Mouse (Mus musculus) kidney, embryonic 15.5 days (tissue): ENCODE measurements around the gene Vmn1r173. TPM values are rescaled to one million over a fixed set of nuclear protein-coding genes. Genes with fewer than 3 reads are reported as not detected.
"Not testable (repeated sequence)": the region's sequence is repeated elsewhere in the genome, so short reads cannot be mapped to it uniquely, and the experiment has no call there.

Source experiments
- ATAC-seq: fragments of 200-750 bp; cut with Nextera tagmentation; replicated peaks from 2 replicates; pipeline ENCODE4 v1.8.0; 2017; ENCODE audit warnings: moderate TSS enrichment; ENCODE audit not compliant: low FRiP score
- H3K27ac ChIP-seq: fragments of 300-500 bp; sonication (generic); 2 replicates; pipeline ENCODE4 v1.5.1; 2015; ENCODE audit warnings: mild to moderate bottlenecking, inconsistent platforms
- H3K27me3 ChIP-seq: fragments of 300-500 bp; sonication (generic); 2 replicates; pipeline ENCODE4 v1.6.1; 2015; ENCODE audit warnings: inconsistent platforms
- H3K36me3 ChIP-seq: fragments of 300-500 bp; sonication (generic); 2 replicates; pipeline ENCODE4 v1.6.1; 2015; ENCODE audit warnings: inconsistent platforms
- H3K4me1 ChIP-seq: fragments of 300-500 bp; sonication (generic); 2 replicates; pipeline ENCODE4 v1.6.1; 2015; ENCODE audit warnings: inconsistent platforms
- H3K4me2 ChIP-seq: fragments of 300-500 bp; sonication (generic); 2 replicates; pipeline ENCODE4 v1.6.1; 2015; ENCODE audit warnings: moderate library complexity, mild to moderate bottlenecking, inconsistent platforms
- H3K4me3 ChIP-seq: fragments of 300-500 bp; sonication (generic); replicated peaks from 2 replicates; pipeline ENCODE4 v1.5.1; 2015; ENCODE audit warnings: mild to moderate bottlenecking, inconsistent platforms
- H3K9ac ChIP-seq: fragments of 300-500 bp; sonication (generic); 2 replicates; pipeline ENCODE4 v1.6.1; 2015; ENCODE audit warnings: mild to moderate bottlenecking, inconsistent platforms
- H3K9me3 ChIP-seq: fragments of 300-500 bp; sonication (generic); replicated peaks from 2 replicates; pipeline ENCODE4 v1.6.1; 2016; ENCODE audit warnings: inconsistent platforms
- WGBS: fragments of 180-500 bp; shearing (Covaris S2); methylation state at CpG from one replicate; pipeline ENCODE4 v1.1.7; 2015; ENCODE audit warnings: mixed read lengths; 5-methylcytosine and 5-hydroxymethylcytosine counted together
- polyA plus RNA-seq: library from polyadenylated mRNA; unstranded; fragments of >200 nt; fragmentation: Nextera tagmentation; extraction: Ambion mirVana; gene quantifications from 2 replicates; pipeline ENCODE4 v1.2.1, GENCODE M21; 2015

Gene Vmn1r173
- polyA plus RNA-seq, result not detected in 2 replicates

GRCm38 (mm10) chr7:23700403-23700802 lies at the start of gene Vmn1r173:
Vmn1r173 (plus strand) TSS chr7:23700703.
- H3K27me3 ChIP-seq, ATAC-seq, H3K4me2 ChIP-seq, H3K9me3 ChIP-seq, H3K9ac ChIP-seq, H3K4me3 ChIP-seq, H3K4me1 ChIP-seq, H3K27ac ChIP-seq, H3K36me3 ChIP-seq: not testable (repeated sequence)
- WGBS, result 55% methylated on average over 1 of the region's 1 CpGs

GRCm38 (mm10) chr7:23658016-23658415 lies 42.5 kb upstream of the Vmn1r173 start, which contains the start of gene Vmn1r172:
Vmn1r172 (plus strand) TSS chr7:23658316.
- no peak for ATAC-seq
- no peak within 1 kb of the TSS for H3K27ac ChIP-seq
- H3K36me3 ChIP-seq, result no peaks in the 10 kb centered on the region
- no peak within 1 kb of the TSS for H3K9ac ChIP-seq
- no peak within 1 kb of the TSS for H3K4me3 ChIP-seq
- H3K9me3 ChIP-seq, result no peaks in the 10 kb centered on the region
- 70% methylated on average over 2 of the region's 2 CpGs for WGBS
- no peaks in the 10 kb centered on the region for H3K4me1 ChIP-seq
- H3K4me2 ChIP-seq, result no peak within 1 kb of the TSS
- no peaks in the 10 kb centered on the region for H3K27me3 ChIP-seq

GRCm38 (mm10) chr7:23751970-23752369 lies 51.5 kb downstream of the Vmn1r173 start, which contains the start of gene Vmn1r174:
Vmn1r174 (plus strand) TSS chr7:23752270.
- not testable (repeated sequence) for H3K9ac ChIP-seq, H3K4me2 ChIP-seq, H3K9me3 ChIP-seq, ATAC-seq, H3K27ac ChIP-seq, H3K4me1 ChIP-seq, H3K27me3 ChIP-seq, H3K4me3 ChIP-seq, H3K36me3 ChIP-seq
- WGBS, result 55% methylated on average over 1 of the region's 1 CpGs

Other genes with a start within 250 kb of the Vmn1r173 start
- gene Vmn1r167, start 193.5 kb upstream of the Vmn1r173 start, polyA plus RNA-seq, result not detected in 2 replicates
- not detected in 2 replicates for gene Vmn1r168, start 161.0 kb upstream of the Vmn1r173 start, polyA plus RNA-seq
- not detected in 2 replicates for gene Vmn1r169, start 125.2 kb upstream of the Vmn1r173 start, polyA plus RNA-seq
- gene Vmn1r170, start 94.5 kb upstream of the Vmn1r173 start, polyA plus RNA-seq, result not detected in 2 replicates
- gene Vmn1r171, start 70.0 kb upstream of the Vmn1r173 start, polyA plus RNA-seq, result not detected in 2 replicates
- not detected in 2 replicates for gene Vmn1r172, start 42.4 kb upstream of the Vmn1r173 start, polyA plus RNA-seq
- not detected in 2 replicates for gene Vmn1r174, start 51.6 kb downstream of the Vmn1r173 start, polyA plus RNA-seq
- not detected in 2 replicates for gene Vmn1r175, start 109.9 kb downstream of the Vmn1r173 start, polyA plus RNA-seq
- gene Vmn1r176, start 136.7 kb downstream of the Vmn1r173 start, polyA plus RNA-seq, result not detected in 2 replicates
- gene Vmn1r177, start 165.7 kb downstream of the Vmn1r173 start, polyA plus RNA-seq, result not detected in 2 replicates
- not detected in 2 replicates for gene Vmn1r178, start 191.3 kb downstream of the Vmn1r173 start, polyA plus RNA-seq
- gene Vmn1r179, start 226.3 kb downstream of the Vmn1r173 start, polyA plus RNA-seq, result not detected in 2 replicates
- gene Vmn1r180, start 249.9 kb downstream of the Vmn1r173 start, polyA plus RNA-seq, result not detected in 2 replicates